Mouse (Mus musculus): ENCODE measurements around the gene Ankzf1. TPM values are rescaled to one million over a fixed set of nuclear protein-coding genes. Genes with fewer than 3 reads are reported as not detected.
A peak's percentile ranks its signal among the peaks of the same experiment; 100 is the strongest.

Ankzf1 gene
- polyA plus RNA-seq (2015; fragmentation: Nextera tagmentation; extraction: Ambion mirVana): 22.8 and 32.0 TPM in 2 replicates

DNA sequence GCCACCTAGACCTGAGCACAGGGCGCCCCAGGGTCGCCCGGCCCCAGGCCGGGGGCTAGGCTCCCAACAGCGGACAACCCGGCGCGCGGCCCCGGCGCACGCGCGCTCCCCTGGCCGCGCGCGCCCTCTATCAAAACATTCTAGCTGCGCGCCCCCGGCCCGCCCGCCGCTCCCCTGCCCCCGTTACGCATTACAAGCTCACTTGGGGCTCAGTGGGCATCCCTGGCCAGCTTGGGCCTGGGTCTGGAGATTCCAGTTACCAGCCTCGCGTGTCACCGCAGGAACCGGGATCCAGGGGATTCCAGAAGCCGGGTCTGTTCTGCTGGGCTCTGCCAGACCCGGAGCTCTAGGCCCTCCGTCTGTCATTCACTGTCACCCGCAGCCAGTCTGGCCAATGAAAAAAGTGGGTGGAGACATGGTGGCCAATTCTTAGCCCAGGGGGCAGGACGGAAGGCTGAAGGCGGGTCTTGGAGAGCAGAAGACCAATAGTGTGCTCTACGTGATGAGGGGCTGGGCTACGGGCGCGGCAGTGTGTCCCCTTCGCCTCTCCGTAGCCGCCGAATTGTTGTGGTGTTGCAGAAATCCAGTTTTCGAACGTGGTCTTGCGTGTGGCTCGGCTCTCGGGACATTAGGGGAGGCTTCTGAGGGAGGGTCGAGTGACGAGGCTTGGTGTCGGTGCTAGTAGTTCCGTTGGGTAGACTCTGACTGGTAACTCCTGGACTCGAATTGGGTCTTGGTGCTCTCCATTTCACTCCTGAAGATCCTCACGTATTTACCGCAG is at the start of gene Ankzf1, which contains the start of gene Atg9a:
Ankzf1 (plus strand) TSS at position 530 of the 781 bp plus-strand sequence.
Atg9a (minus strand) TSS at position 575 of the 781 bp plus-strand sequence.
- peak within 1 kb of the TSS; percentile 96 for H3K27ac ChIP-seq (ENCODE audit: low read length)
- H3K4me2 ChIP-seq (ENCODE audit: low read depth, low read length): peak within 1 kb of the TSS; percentile 95
- H3K9ac ChIP-seq (ENCODE audit: low read length): peak within 1 kb of the TSS; percentile 95
- H3K9me3 ChIP-seq (replicated peaks; ENCODE audit: control insufficient read depth, low read length): no peaks in the 10 kb centered on the region
- peaks cover 28% of the 10 kb centered on the region for H3K36me3 ChIP-seq (ENCODE audit: control insufficient read depth, insufficient read depth)
- under 1% methylated on average over 56 of the region's 56 CpGs for WGBS
- peaks cover 16% of the 10 kb centered on the region for H3K4me1 ChIP-seq (ENCODE audit: control insufficient read depth, insufficient read depth, low read length)
- H3K4me3 ChIP-seq (ENCODE audit: low read length): peak within 1 kb of the TSS; percentile 96
- peak; percentile 100 for ATAC-seq (replicated peaks; ENCODE audit: extremely low read depth, insufficient read depth, low FRiP score)
- H3K27me3 ChIP-seq (ENCODE audit: control insufficient read depth, insufficient read depth, low read length): no peaks in the 10 kb centered on the region

DNA sequence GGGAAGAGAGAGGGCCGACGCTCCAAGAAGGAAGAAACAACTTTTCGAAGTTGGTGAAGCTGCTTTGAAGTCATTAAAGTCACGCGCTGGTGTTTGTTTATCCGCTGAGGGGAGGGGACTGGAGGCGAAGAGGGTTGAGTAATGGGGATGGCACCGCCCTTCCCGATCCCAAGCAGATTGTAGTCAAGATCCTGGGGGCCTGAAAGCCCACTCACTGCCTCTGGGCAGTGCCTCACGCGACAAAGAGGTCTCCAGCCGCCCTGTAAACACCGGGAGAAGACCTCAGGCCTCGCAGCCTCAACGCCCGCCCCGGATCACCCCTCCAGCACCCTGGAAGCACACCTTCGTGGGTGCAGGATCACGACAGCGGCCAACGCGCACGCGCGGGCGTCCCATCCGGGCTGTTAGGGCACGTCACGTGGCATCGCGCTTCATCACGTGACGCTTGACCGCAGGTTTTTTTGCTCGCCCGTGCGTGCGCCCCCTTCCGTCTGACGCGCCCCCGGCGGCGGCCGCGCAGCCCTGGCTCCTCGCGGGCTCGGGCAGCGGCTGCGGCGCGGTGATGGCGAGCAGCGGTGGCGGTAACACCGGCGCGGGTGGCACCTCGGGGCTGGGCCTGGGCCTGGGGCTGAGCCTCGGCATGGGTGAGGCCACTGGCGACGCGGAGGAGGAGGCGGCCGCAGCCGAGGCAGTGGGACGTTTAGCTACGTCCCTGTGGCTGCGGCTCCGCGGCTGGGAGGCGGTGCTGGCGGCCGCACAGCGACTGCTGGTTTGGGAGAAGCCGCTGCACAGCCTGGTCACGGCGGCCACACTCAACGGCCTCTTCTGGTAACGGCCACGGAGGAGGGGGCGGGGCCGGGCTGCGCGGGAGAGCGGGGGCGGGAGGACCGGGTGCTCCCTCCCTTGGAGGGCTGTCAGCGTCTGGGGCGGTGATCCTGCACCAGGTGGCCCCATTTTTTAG is 49.4 kb upstream of the Ankzf1 start, which contains the start of the genes Cnppd1 and Retreg2:
Cnppd1 (minus strand) TSS at position 411 of the 961 bp plus-strand sequence.
Retreg2 (plus strand) TSS at position 478 of the 961 bp plus-strand sequence.
- Histone ChIP-seq H3K4me3 (ENCODE audit: low read length) (peak within 1 kb of the TSS; percentile 59), H3K9ac (ENCODE audit: low read length) (peak within 1 kb of the TSS; percentile 77), H3K27ac (ENCODE audit: low read length) (peak within 1 kb of the TSS; percentile 81), H3K36me3 (ENCODE audit: control insufficient read depth, insufficient read depth) (peaks cover 50% of the 10 kb centered on the region), H3K4me2 (ENCODE audit: low read depth, low read length) (peak within 1 kb of the TSS; percentile 94), H3K27me3 (ENCODE audit: control insufficient read depth, insufficient read depth, low read length) (no peaks in the 10 kb centered on the region), H3K9me3 (replicated peaks; ENCODE audit: control insufficient read depth, low read length) (no peaks in the 10 kb centered on the region), H3K4me1 (ENCODE audit: control insufficient read depth, insufficient read depth, low read length) (peaks cover 17% of the 10 kb centered on the region)
- under 1% methylated on average over 90 of the region's 91 CpGs for WGBS
- peak; percentile 89 for ATAC-seq (replicated peaks; ENCODE audit: extremely low read depth, insufficient read depth, low FRiP score)

DNA sequence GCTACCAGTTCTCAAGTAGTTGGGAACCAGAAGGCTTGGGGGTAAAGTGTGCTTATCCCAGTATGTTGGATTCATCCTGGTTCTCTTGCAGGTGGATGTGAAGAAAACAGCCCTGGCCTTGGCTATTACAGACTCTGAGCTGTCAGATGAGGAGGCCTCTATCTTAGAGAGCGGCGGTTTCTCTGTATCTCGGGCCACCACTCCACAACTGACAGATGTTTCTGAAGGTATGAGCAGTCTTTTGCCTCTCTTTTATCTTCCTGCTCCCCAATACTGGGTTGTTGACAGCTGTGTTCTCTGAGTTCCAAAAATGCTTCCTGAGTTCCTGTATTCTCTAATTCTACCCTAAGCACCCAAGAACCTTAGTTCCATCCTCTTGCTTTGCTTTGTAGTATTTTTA is 46.4 kb upstream of the Ankzf1 start:
- peaks cover 43% of the 10 kb centered on the region for H3K36me3 ChIP-seq (ENCODE audit: control insufficient read depth, insufficient read depth)
- H3K9me3 ChIP-seq (replicated peaks; ENCODE audit: control insufficient read depth, low read length): no peaks in the 10 kb centered on the region
- no peak overlapping the region for H3K27ac ChIP-seq (ENCODE audit: low read length)
- H3K4me3 ChIP-seq (ENCODE audit: low read length): no peak overlapping the region
- 94% methylated on average over 3 of the region's 3 CpGs for WGBS
- no peak for ATAC-seq (replicated peaks; ENCODE audit: extremely low read depth, insufficient read depth, low FRiP score)
- H3K27me3 ChIP-seq (ENCODE audit: control insufficient read depth, insufficient read depth, low read length): no peaks in the 10 kb centered on the region
- no peak overlapping the region for H3K4me2 ChIP-seq (ENCODE audit: low read depth, low read length)
- no peak overlapping the region for H3K9ac ChIP-seq (ENCODE audit: low read length)
- peaks cover 13% of the 10 kb centered on the region for H3K4me1 ChIP-seq (ENCODE audit: control insufficient read depth, insufficient read depth, low read length)

DNA sequence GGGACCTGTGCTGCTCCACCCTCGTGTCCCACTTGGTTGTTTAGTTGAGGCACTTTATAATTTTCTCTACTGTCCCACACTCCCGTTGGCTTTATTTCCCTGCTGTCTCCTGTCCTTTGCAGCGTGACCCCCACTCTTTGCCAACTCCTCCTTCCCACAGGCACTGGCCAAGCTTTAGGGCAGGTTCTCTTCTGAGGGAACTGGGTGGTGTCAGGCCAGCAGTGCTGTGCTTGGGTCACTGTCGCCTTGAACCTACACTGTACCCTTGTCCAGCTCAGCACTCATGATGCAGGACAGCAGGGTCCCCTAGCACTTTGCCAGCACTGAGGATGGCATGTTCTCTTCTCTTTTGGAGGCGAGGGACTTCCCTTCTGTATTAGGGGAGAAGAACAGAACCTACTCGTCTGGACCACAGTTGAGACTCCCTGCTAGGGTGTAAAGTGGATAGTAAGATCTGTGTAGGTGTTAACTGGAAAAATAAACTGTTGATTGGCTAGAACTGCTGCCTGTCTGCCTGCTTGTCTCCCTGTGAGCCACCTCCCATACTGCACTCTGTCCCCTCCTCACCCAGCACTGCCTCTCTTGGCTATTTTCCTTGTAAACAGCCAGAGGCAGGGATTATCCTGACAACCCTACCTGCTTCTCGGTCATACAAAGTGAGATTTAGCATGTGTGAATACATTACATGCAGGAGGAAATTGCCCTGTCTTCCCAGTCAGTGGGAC is 44.4 kb upstream of the Ankzf1 start:
- Histone ChIP-seq H3K9me3 (replicated peaks; ENCODE audit: control insufficient read depth, low read length) (no peaks in the 10 kb centered on the region), H3K27me3 (ENCODE audit: control insufficient read depth, insufficient read depth, low read length) (no peaks in the 10 kb centered on the region), H3K9ac (ENCODE audit: low read length) (no peak overlapping the region), H3K36me3 (ENCODE audit: control insufficient read depth, insufficient read depth) (peaks cover 43% of the 10 kb centered on the region), H3K27ac (ENCODE audit: low read length) (no peak overlapping the region), H3K4me2 (ENCODE audit: low read depth, low read length) (no peak overlapping the region), H3K4me1 (ENCODE audit: control insufficient read depth, insufficient read depth, low read length) (peaks cover 8% of the 10 kb centered on the region; the same call in 1 of the 2 replicates), H3K4me3 (ENCODE audit: low read length) (no peak overlapping the region)
- 73% methylated on average over 7 of the region's 7 CpGs for WGBS
- no peak for ATAC-seq (replicated peaks; ENCODE audit: extremely low read depth, insufficient read depth, low FRiP score)

DNA sequence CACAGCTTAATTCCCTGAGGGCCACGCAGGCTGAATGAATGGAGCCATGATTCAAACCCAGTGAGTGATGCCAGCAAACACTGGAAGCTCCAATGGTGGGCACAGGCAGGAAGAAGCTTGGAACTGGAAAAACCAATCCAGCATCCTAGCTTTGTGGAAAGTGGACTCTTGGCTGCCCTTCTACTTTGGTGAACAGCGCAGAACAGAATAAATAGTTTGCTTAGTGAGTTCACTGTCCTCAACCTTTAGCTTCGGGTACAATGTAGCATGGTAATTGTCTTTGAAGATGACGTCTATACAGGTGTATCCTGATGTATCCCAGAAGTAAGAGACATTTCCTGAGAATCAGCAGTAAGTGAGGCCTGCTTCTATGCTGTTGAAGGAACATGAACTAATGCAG is 43.2 kb upstream of the Ankzf1 start:
- H3K27ac ChIP-seq (ENCODE audit: low read length): no peak overlapping the region
- no peaks in the 10 kb centered on the region for H3K9me3 ChIP-seq (replicated peaks; ENCODE audit: control insufficient read depth, low read length)
- H3K4me2 ChIP-seq (ENCODE audit: low read depth, low read length): no peak overlapping the region
- H3K4me3 ChIP-seq (ENCODE audit: low read length): no peak overlapping the region
- no peak for ATAC-seq (replicated peaks; ENCODE audit: extremely low read depth, insufficient read depth, low FRiP score)
- no peaks in the 10 kb centered on the region for H3K27me3 ChIP-seq (ENCODE audit: control insufficient read depth, insufficient read depth, low read length)
- 88% methylated on average over 4 of the region's 4 CpGs for WGBS
- no peak overlapping the region for H3K9ac ChIP-seq (ENCODE audit: low read length)
- peaks cover 2% of the 10 kb centered on the region; the same call in 1 of the 2 replicates for H3K4me1 ChIP-seq (ENCODE audit: control insufficient read depth, insufficient read depth, low read length)
- peaks cover 43% of the 10 kb centered on the region for H3K36me3 ChIP-seq (ENCODE audit: control insufficient read depth, insufficient read depth)

DNA sequence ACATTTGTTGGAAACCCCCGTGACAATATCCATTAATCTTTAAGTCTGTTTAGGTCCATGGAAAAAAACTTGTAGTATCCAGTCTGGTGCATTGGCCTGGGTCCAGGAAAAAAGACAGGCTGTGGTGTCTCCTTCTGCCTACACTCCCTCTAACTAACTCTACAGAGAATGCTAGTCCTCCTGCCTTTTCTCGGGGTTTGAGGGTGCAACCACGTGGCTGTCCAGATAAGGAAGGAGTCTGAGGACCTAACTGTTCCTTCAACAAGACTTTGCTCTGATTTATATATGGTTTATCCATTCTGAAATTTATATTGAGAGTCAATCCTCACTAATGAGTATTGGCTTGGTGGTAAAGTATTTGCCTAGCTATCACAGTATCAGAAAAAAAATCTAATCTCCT is 36.1 kb upstream of the Ankzf1 start:
- Histone ChIP-seq H3K36me3 (ENCODE audit: control insufficient read depth, insufficient read depth) (no peaks in the 10 kb centered on the region), H3K9ac (ENCODE audit: low read length) (no peak overlapping the region), H3K27me3 (ENCODE audit: control insufficient read depth, insufficient read depth, low read length) (no peaks in the 10 kb centered on the region), H3K9me3 (replicated peaks; ENCODE audit: control insufficient read depth, low read length) (no peaks in the 10 kb centered on the region), H3K4me1 (ENCODE audit: control insufficient read depth, insufficient read depth, low read length) (no peaks in the 10 kb centered on the region), H3K4me2 (ENCODE audit: low read depth, low read length) (no peak overlapping the region), H3K27ac (ENCODE audit: low read length) (no peak overlapping the region), H3K4me3 (ENCODE audit: low read length) (no peak overlapping the region)
- no peak for ATAC-seq (replicated peaks; ENCODE audit: extremely low read depth, insufficient read depth, low FRiP score)
- 31% methylated on average over 3 of the region's 3 CpGs for WGBS

DNA sequence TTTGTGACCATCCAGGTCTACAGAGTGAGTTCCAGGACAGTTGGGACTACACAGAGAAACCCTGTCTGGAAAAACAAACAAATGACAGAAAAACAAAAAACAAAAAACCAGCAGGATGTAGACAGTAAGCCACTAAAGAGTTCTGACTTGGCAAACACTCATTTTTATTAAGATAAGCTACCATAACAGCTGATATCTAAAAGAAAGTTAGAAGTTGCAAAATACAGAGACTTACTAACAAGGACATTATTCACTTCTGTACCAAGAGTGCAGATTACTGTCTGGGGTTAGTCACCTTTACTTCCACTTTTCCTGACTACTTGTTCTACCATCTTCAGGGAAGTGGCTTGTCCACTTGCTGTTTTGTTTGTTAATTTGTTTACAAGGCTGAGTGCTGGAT is 33.0 kb upstream of the Ankzf1 start:
- Histone ChIP-seq H3K4me2 (ENCODE audit: low read depth, low read length) (no peak overlapping the region), H3K27ac (ENCODE audit: low read length) (no peak overlapping the region), H3K27me3 (ENCODE audit: control insufficient read depth, insufficient read depth, low read length) (no peaks in the 10 kb centered on the region), H3K4me3 (ENCODE audit: low read length) (no peak overlapping the region), H3K9ac (ENCODE audit: low read length) (no peak overlapping the region), H3K4me1 (ENCODE audit: control insufficient read depth, insufficient read depth, low read length) (no peaks in the 10 kb centered on the region), H3K36me3 (ENCODE audit: control insufficient read depth, insufficient read depth) (no peaks in the 10 kb centered on the region), H3K9me3 (replicated peaks; ENCODE audit: control insufficient read depth, low read length) (no peaks in the 10 kb centered on the region)
- ATAC-seq (replicated peaks; ENCODE audit: extremely low read depth, insufficient read depth, low FRiP score): no peak

DNA sequence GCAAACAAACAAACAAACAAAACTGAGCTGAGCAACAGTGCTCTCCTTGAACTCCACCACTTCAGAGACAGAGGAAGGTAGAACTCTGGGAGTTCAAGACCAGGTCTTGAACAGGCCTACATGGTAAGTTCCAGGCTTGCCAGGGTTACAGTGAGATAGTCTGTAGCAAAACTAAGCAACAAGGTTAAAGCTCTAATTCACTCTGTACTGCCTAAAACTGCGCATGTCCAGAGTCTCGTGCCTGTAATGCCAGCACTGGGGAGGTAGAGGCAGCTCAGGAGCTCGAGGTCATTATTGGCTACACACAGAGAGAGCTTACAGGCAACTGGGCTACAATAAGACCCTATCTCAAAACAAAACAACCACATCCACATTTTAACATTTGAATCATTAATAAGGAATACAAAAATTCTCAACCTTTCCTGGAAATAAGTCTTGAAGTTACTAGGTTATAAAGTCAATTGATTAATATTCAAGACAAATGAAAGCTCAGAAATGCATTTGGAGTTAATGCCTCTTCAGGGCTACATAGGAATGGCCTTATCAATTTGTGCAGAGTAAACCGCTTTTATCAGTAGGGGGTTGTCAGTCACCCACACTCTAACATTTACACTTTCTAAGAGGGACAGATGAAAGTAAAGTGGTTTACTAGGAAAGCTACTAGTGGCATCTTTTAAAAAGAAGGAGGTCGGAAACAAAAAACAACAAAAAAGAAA is 32.3 kb upstream of the Ankzf1 start:
- Histone ChIP-seq H3K4me2 (ENCODE audit: low read depth, low read length) (no peak overlapping the region), H3K9ac (ENCODE audit: low read length) (no peak overlapping the region), H3K27ac (ENCODE audit: low read length) (no peak overlapping the region), H3K36me3 (ENCODE audit: control insufficient read depth, insufficient read depth) (no peaks in the 10 kb centered on the region), H3K4me3 (ENCODE audit: low read length) (no peak overlapping the region), H3K4me1 (ENCODE audit: control insufficient read depth, insufficient read depth, low read length) (no peaks in the 10 kb centered on the region), H3K27me3 (ENCODE audit: control insufficient read depth, insufficient read depth, low read length) (no peaks in the 10 kb centered on the region), H3K9me3 (replicated peaks; ENCODE audit: control insufficient read depth, low read length) (no peaks in the 10 kb centered on the region)
- ATAC-seq (replicated peaks; ENCODE audit: extremely low read depth, insufficient read depth, low FRiP score): no peak
- WGBS: 48% methylated on average over 5 of the region's 5 CpGs
